Mouse (Mus musculus) spleen, adult 2 months (tissue): ENCODE results near the gene Pknox2.

ENCODE experiments used
- CTCF ChIP-seq: fragments of 200-500 bp; IDR thresholded peaks from 2 replicates; pipeline ENCODE4 v1.5.1; 2011; ENCODE audit warnings: mild to moderate bottlenecking, inconsistent platforms; ENCODE audit not compliant: insufficient read depth, insufficient read length, insufficient replicate concordance; ENCODE audit errors: extremely low read depth
- POLR2A ChIP-seq: fragments of 200-500 bp; IDR thresholded peaks from 2 replicates; pipeline ENCODE4 v1.6.1; 2011; ENCODE audit warnings: low read depth, low read length, inconsistent platforms

DNA sequence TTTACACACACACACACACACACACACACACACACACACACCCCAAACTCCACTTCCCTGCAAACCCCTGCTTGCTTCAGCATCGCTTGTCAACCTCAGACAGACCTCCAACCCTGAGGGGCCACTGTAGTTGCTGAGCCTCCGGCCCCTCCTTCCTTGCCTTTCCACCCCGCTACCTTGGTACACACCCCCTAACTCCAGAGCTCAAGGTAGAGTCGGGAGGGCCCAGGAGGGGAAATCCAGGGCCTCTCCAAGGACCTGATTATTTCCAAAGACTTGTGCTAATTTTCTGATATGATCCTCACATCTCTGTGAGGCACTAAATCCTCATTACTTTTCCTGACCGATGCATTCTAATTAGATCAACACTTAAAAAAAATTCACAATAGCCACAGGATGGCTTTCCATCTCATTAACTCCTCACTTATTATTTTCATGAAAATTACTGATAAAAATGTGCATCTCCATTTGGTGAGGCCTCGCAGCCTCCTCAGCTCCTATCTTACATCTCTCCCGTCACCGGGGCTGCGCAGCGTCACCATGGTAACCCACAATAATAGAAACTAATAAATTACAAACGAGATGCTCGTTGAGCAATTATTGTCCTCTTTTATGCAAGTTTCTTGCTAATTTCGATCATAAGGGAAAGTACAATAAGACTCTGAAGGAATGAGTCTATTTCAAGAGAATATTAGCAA, 225.3 kb downstream of the Pknox2 start:
- TF ChIP-seq POLR2A (no peak), CTCF (no peak)
